Mouse (Mus musculus) CH12.LX (cell line): Measurements from ENCODE around the gene Gm5741.

Experiments used
- CHD2 ChIP-seq: IDR thresholded peaks from 2 replicates; pipeline ENCODE4 v1.6.1; 2011; ENCODE audit warnings: low read length, improper control_type of control experiment
- CTCF ChIP-seq, 2 experiments: IDR thresholded peaks in 1 of 2; conservative IDR thresholded peaks in 1 of 2; 2 replicates each; pipeline ENCODE4 v1.5.1; 2011 to 2012; ENCODE audit warnings: low read depth in 2 of 2, low read length in 2 of 2, improper control_type of control experiment in 1 of 2, inconsistent platforms in 1 of 2, mild to moderate bottlenecking in 1 of 2, moderate library complexity in 1 of 2
- E2F4 ChIP-seq: IDR thresholded peaks from 2 replicates; pipeline ENCODE4 v1.6.1; 2011; ENCODE audit warnings: low read depth, low read length, improper control_type of control experiment; ENCODE audit not compliant: insufficient replicate concordance
- EP300 ChIP-seq: IDR thresholded peaks from 2 replicates; pipeline ENCODE4 v1.6.1; 2011; ENCODE audit warnings: low read length, improper control_type of control experiment
- ETS1 ChIP-seq: conservative IDR thresholded peaks from 2 replicates; pipeline ENCODE4 v1.6.1; 2012; ENCODE audit warnings: low read depth, mild to moderate bottlenecking, inconsistent platforms, low read length, improper control_type of control experiment, moderate library complexity
- HCFC1 ChIP-seq: IDR thresholded peaks from 2 replicates; pipeline ENCODE4 v1.6.1; 2012; ENCODE audit warnings: low read depth, mild to moderate bottlenecking, inconsistent platforms, low read length, improper control_type of control experiment
- IRF4 ChIP-seq: IDR thresholded peaks from 2 replicates; pipeline ENCODE4 v1.6.1; 2014; ENCODE audit warnings: low read depth, mild to moderate bottlenecking, inconsistent platforms, low read length, improper control_type of control experiment
- MAX ChIP-seq: IDR thresholded peaks from 2 replicates; pipeline ENCODE4 v1.6.1; 2011; ENCODE audit warnings: low read length, improper control_type of control experiment
- MAZ ChIP-seq: IDR thresholded peaks from 2 replicates; pipeline ENCODE4 v1.6.1; 2012; ENCODE audit warnings: low read depth, mild to moderate bottlenecking, inconsistent platforms, low read length, improper control_type of control experiment, moderate library complexity
- MEF2A ChIP-seq: IDR thresholded peaks from 2 replicates; pipeline ENCODE4 v1.6.1; 2014; ENCODE audit warnings: low read depth, mild to moderate bottlenecking, inconsistent platforms, low read length, improper control_type of control experiment, borderline replicate concordance
- MXI1 ChIP-seq: IDR thresholded peaks from 2 replicates; pipeline ENCODE4 v1.6.1; 2011; ENCODE audit warnings: mild to moderate bottlenecking, low read depth, low read length, improper control_type of control experiment
- POLR2A ChIP-seq: IDR thresholded peaks from 2 replicates; pipeline ENCODE4 v1.6.1; 2011; ENCODE audit warnings: low read depth, mild to moderate bottlenecking, improper control_type of control experiment, low read length

DNA sequence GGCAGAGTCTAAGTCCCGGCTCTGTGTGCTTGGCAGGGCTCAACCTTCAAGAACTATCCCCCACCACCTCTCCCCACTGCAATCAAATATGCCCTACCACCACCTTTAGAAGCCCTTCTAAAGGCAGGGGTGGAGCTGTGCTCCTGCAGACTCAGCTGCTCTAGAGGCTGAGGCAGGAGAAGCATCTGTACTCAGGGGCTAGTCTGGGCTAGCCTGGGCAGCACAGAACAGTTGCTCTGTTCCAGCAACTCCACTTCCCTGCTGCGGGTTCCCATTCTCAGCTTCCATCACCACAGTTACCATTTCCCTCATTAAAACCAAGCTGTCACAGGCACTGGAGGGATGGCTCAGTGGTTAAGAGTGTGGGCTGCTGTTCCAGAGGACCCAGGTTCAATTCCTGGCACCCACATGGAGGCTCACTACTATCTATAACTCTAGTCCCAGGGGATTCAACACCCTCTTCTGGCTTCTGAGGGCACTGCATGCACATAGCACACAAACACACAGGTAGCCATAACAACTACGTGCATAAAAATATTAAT, 46.2 kb downstream of the Gm5741 start:
- TF ChIP-seq CTCF (conservative IDR thresholded peaks at IDR 0.05 in 1 of 2, IDR thresholded peaks at IDR 0.05 in 1 of 2; ENCODE audit: low read depth in 2 of 2, low read length in 2 of 2) = peak in 1 of 2 experiments; percentile 46; a peak in 2 of 4 replicates
- TF ChIP-seq POLR2A = no peak
- no peak for TF ChIP-seq ETS1
- TF ChIP-seq MAX = no peak
- TF ChIP-seq MEF2A = no peak
- no peak for TF ChIP-seq MAZ
- no peak for TF ChIP-seq MXI1
- TF ChIP-seq IRF4 = no peak
- TF ChIP-seq E2F4 = no peak
- TF ChIP-seq CHD2 = no peak
- TF ChIP-seq EP300 = no peak
- no peak for TF ChIP-seq HCFC1
